Mouse (Mus musculus): ENCODE results near the gene Gm597. TPM values are rescaled to one million over a fixed set of nuclear protein-coding genes. Genes with fewer than 3 reads are reported as not detected.

Gm597 gene
- polyA plus RNA-seq (2015; fragmentation: Nextera tagmentation; extraction: Ambion mirVana), result not detected in 2 replicates

GRCm38 (mm10) chr1:28780152-28780551 lies at the start of gene Gm597:
TSS of gene Gm597 (minus strand) at chr1:28780252.
- no peaks in the 10 kb centered on the region for H3K27me3 ChIP-seq (replicated peaks)
- ATAC-seq, result no peak
- H3K9ac ChIP-seq, result no peak within 1 kb of the TSS
- no peak within 1 kb of the TSS for H3K27ac ChIP-seq
- no peak within 1 kb of the TSS for H3K4me2 ChIP-seq (replicated peaks)
- no peak within 1 kb of the TSS for H3K4me3 ChIP-seq (replicated peaks)
- H3K36me3 ChIP-seq, result no peaks in the 10 kb centered on the region
- no peaks in the 10 kb centered on the region for H3K4me1 ChIP-seq (replicated peaks)
- H3K9me3 ChIP-seq, result no peaks in the 10 kb centered on the region

GRCm38 (mm10) chr1:28807689-28808088 lies 27.6 kb upstream of the Gm597 start:
- Histone ChIP-seq H3K36me3 (no peaks in the 10 kb centered on the region), H3K4me1 (replicated peaks) (no peaks in the 10 kb centered on the region), H3K9ac (no peak overlapping the region), H3K4me2 (replicated peaks) (no peak overlapping the region), H3K9me3 (no peaks in the 10 kb centered on the region), H3K27ac (no peak overlapping the region), H3K4me3 (replicated peaks) (no peak overlapping the region), H3K27me3 (replicated peaks) (no peaks in the 10 kb centered on the region)
- WGBS, result 94% methylated on average over 1 of the region's 1 CpGs
- ATAC-seq, result no peak

DNA sequence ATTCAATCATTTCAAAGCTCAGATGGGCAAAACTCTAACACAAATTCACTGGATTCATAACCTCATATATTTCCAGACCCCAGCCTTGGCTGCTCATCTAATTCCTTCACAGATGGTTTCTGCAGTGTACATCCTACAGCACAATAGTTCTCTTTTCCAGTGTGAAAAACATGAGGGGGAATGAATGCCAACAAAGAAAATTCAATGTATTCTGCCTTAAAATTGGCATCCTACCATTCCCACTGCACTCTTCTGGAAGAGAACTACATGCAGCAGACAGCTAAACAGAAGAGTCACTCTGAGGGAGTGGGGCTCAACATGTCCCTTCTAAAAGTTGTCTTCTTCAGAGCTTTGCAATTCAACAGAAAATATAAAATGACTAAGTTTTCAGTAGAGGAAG lies 26.6 kb upstream of the Gm597 start:
- H3K9me3 ChIP-seq, result no peaks in the 10 kb centered on the region
- H3K9ac ChIP-seq, result no peak overlapping the region
- no peak overlapping the region for H3K4me3 ChIP-seq (replicated peaks)
- no peak for ATAC-seq
- no peaks in the 10 kb centered on the region for H3K36me3 ChIP-seq
- no peaks in the 10 kb centered on the region for H3K27me3 ChIP-seq (replicated peaks)
- H3K4me2 ChIP-seq (replicated peaks), result no peak overlapping the region
- H3K27ac ChIP-seq, result no peak overlapping the region
- H3K4me1 ChIP-seq (replicated peaks), result no peaks in the 10 kb centered on the region

GRCm38 (mm10) chr1:28800881-28801280 lies 20.8 kb upstream of the Gm597 start:
- Histone ChIP-seq H3K9ac (no peak overlapping the region), H3K4me1 (replicated peaks) (no peaks in the 10 kb centered on the region), H3K4me2 (replicated peaks) (no peak overlapping the region), H3K9me3 (no peaks in the 10 kb centered on the region), H3K36me3 (no peaks in the 10 kb centered on the region), H3K27me3 (replicated peaks) (no peaks in the 10 kb centered on the region), H3K4me3 (replicated peaks) (no peak overlapping the region), H3K27ac (no peak overlapping the region)
- no peak for ATAC-seq
- 88% methylated on average over 14 of the region's 14 CpGs for WGBS
